Mouse (Mus musculus): ENCODE measurements around the gene Mcf2l.

DNA sequence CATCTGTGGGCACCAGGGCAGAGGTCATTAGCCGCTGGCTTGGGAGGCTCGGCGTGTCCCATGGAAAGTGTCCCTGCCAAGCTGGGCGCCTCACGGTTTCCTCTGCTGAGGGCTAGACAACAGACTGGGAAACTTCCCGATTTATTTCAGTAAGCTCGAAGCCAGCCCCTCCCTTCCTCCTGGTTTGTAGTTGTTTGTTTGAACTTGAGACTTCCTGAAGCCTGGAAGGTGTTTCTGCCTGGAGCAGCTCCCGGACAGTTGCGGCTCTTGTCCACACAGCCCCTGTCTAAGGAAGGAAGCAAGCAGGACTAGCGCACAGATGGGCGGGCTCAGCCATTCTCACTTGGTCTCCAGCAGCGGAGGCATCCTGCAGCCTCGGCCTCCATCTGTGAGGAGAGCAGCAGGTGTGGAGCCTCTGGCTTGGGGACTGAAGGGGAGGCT, 52.4 kb downstream of the Mcf2l start:
- no peak for TF ChIP-seq CTCF (IDR thresholded peaks at IDR 0.05; ENCODE audit: borderline replicate concordance, control insufficient read depth, extremely low read depth, insufficient read depth, low read length, poor library complexity)
- TF ChIP-seq POLR2A (IDR thresholded peaks at IDR 0.05; ENCODE audit: control insufficient read depth, extremely low read depth, insufficient read depth, low read length, poor library complexity): no peak

Data from thymus, adult 2 months (tissue).